Mouse (Mus musculus) myocyte (in vitro differentiated cells): ENCODE data around the gene Tspo2.

Experiments
- CEBPB ChIP-seq: IDR thresholded peaks from 2 replicates; pipeline ENCODE4 v1.6.1; 2011; ENCODE audit warnings: mild to moderate bottlenecking, moderate library complexity; ENCODE audit not compliant: poor library complexity, insufficient read depth, severe bottlenecking
- MAX ChIP-seq: IDR thresholded peaks from one replicate; pipeline ENCODE4 v1.6.1; 2011; ENCODE audit warnings: low read depth, mild to moderate bottlenecking, control low read depth
- POLR2A ChIP-seq: IDR thresholded peaks from one replicate; pipeline ENCODE4 v1.6.1; 2011; ENCODE audit warnings: low read depth, mild to moderate bottlenecking, control low read depth, moderate library complexity; ENCODE audit not compliant: insufficient read length
- POLR2AphosphoS2 ChIP-seq: IDR thresholded peaks from one replicate; pipeline ENCODE4 v1.6.1; 2011; ENCODE audit warnings: low read depth, control low read depth; ENCODE audit not compliant: insufficient read length
- TCF12 ChIP-seq: IDR thresholded peaks from one replicate; pipeline ENCODE4 v1.6.1; 2011; ENCODE audit warnings: mild to moderate bottlenecking, control low read depth; ENCODE audit not compliant: poor library complexity, insufficient read depth, severe bottlenecking
- USF1 ChIP-seq: IDR thresholded peaks from one replicate; pipeline ENCODE4 v1.6.1; 2011; ENCODE audit warnings: low read depth, mild to moderate bottlenecking, control low read depth, moderate library complexity

GRCm38 (mm10) chr17:48462096-48462495 lies 10.8 kb upstream of the Tspo2 start:
- no peak for TF ChIP-seq POLR2A
- TF ChIP-seq TCF12, result no peak
- no peak for TF ChIP-seq USF1
- no peak for TF ChIP-seq POLR2AphosphoS2
- no peak for TF ChIP-seq MAX
- TF ChIP-seq CEBPB, result no peak
